In genomic region chr4:148805161-148805810, GRCm38 (mm10) we compare ENCODE assay signal across 8 mouse cellular contexts. TPM values are rescaled to one million over a fixed set of nuclear protein-coding genes. Genes with fewer than 3 reads are reported as not detected.
A peak's percentile ranks its signal among the peaks of the same experiment; 100 is the strongest.
DNase-seq lines count a peak whose midpoint lies in the region; ATAC-seq and TF ChIP-seq lines count a peak whose summit lies in the region.

No protein-coding gene starts in this region.

- H3K9ac ChIP-seq in forebrain, embryonic 12.5 days: peak overlapping the region; percentile 72
- H3K9ac ChIP-seq in hindbrain, embryonic 14.5 days: peak overlapping the region; percentile 35
- H3K9ac ChIP-seq in liver, embryonic 15.5 days: no peak overlapping the region

- 0 out of 2 replicates have a peak, but pooled peaks have one; percentile 5 for ATAC-seq in forebrain, embryonic 12.5 days (ENCODE audit: low FRiP score)
- ATAC-seq in hindbrain, embryonic 14.5 days (ENCODE audit: low FRiP score): 0 out of 2 replicates have a peak, but pooled peaks have one; percentile 4
- ATAC-seq in liver, embryonic 15.5 days (ENCODE audit: insufficient read depth): no peak

- H3K27ac ChIP-seq in left cerebral cortex, adult 2 months: no peak overlapping the region
- no peak overlapping the region for H3K27ac ChIP-seq in forebrain, embryonic 12.5 days
- no peak overlapping the region for H3K27ac ChIP-seq in hindbrain, embryonic 14.5 days
- no peak overlapping the region for H3K27ac ChIP-seq in liver, embryonic 15.5 days (replicated peaks)
- peak overlapping the region; percentile 86 for H3K27ac ChIP-seq in small intestine, adult 2 months (ENCODE audit: insufficient read depth, low read depth, low read length)

- no peak for DNase-seq in left cerebral cortex, adult 2 months (ENCODE audit: extremely low spot score in 1 of 2, low spot score in 2 of 2)
- DNase-seq in left cerebral cortex, postnatal 36 days (ENCODE audit: low spot score in 2 of 2): no peak
- DNase-seq in hindbrain, embryonic 14.5 days (ENCODE audit: low spot score): no peak
- DNase-seq in left cerebral cortex, adult 18-20 months (ENCODE audit: low spot score in 2 of 2): no peak
- no peak for DNase-seq in right cerebral cortex, postnatal 36 days (ENCODE audit: low spot score in 2 of 2)

- peak overlapping the region; percentile 100 for H3K4me2 ChIP-seq in forebrain, embryonic 12.5 days
- peak overlapping the region; percentile 78 for H3K4me2 ChIP-seq in hindbrain, embryonic 14.5 days (replicated peaks)
- peak overlapping the region; percentile 71 for H3K4me2 ChIP-seq in liver, embryonic 15.5 days

- H3K27me3 ChIP-seq in forebrain, embryonic 12.5 days: peaks cover 80% of the 10 kb centered on the region
- peaks cover 72% of the 10 kb centered on the region for H3K27me3 ChIP-seq in hindbrain, embryonic 14.5 days (ENCODE audit: control insufficient read depth, insufficient read depth, low read length)
- H3K27me3 ChIP-seq in liver, embryonic 15.5 days: peaks cover 99% of the 10 kb centered on the region
- peaks cover 2% of the 10 kb centered on the region; the same call in 1 of the 2 replicates for H3K27me3 ChIP-seq in small intestine, adult 2 months (ENCODE audit: control insufficient read depth, insufficient read depth, low read length)

- peaks cover 60% of the 10 kb centered on the region for H3K4me1 ChIP-seq in forebrain, embryonic 12.5 days
- H3K4me1 ChIP-seq in hindbrain, embryonic 14.5 days (replicated peaks; ENCODE audit: control insufficient read depth, insufficient read depth, low read length): peaks cover 15% of the 10 kb centered on the region
- peaks cover 18% of the 10 kb centered on the region for H3K4me1 ChIP-seq in liver, embryonic 15.5 days (replicated peaks)
- H3K4me1 ChIP-seq in small intestine, adult 2 months (ENCODE audit: control insufficient read depth, insufficient read depth, insufficient read length, low read length): peaks cover 3% of the 10 kb centered on the region

- no peak for TF ChIP-seq CTCF in left cerebral cortex, adult 2 months (IDR thresholded peaks at IDR 0.05)
- TF ChIP-seq CTCF in small intestine, adult 2 months (IDR thresholded peaks at IDR 0.05; ENCODE audit: extremely low read depth, insufficient read length, insufficient replicate concordance, low read depth, low read length): no peak

- no peak for TF ChIP-seq POLR2A in small intestine, adult 2 months (IDR thresholded peaks at IDR 0.05; ENCODE audit: low read depth, low read length)

- peak overlapping the region; percentile 60 for H3K4me3 ChIP-seq in left cerebral cortex, adult 2 months
- H3K4me3 ChIP-seq in forebrain, embryonic 12.5 days (replicated peaks): peak overlapping the region; percentile 54
- H3K4me3 ChIP-seq in hindbrain, embryonic 14.5 days (replicated peaks; ENCODE audit: low read length): peak overlapping the region; percentile 42
- peak overlapping the region; percentile 47 for H3K4me3 ChIP-seq in liver, embryonic 15.5 days (replicated peaks)
- peak overlapping the region; percentile 77 for H3K4me3 ChIP-seq in small intestine, adult 2 months (ENCODE audit: low read depth, low read length)

- no peaks in the 10 kb centered on the region for H3K36me3 ChIP-seq in forebrain, embryonic 12.5 days (replicated peaks)
- H3K36me3 ChIP-seq in hindbrain, embryonic 14.5 days (replicated peaks; ENCODE audit: control insufficient read depth, insufficient read depth): no peaks in the 10 kb centered on the region
- H3K36me3 ChIP-seq in liver, embryonic 15.5 days (replicated peaks): no peaks in the 10 kb centered on the region
- H3K36me3 ChIP-seq in small intestine, adult 2 months (ENCODE audit: control insufficient read depth, insufficient read depth, low read length): no peaks in the 10 kb centered on the region

- intact Hi-C loops in left cerebral cortex, adult 2 months (cut with DNase I): loop anchor here (2.0 kb wide), 2 partner anchors 62 to 96 kb away; no protein-coding TSS in a partner anchor
- intact Hi-C loops in left cerebral cortex, postnatal 36 days (cut with DNase I): no loop called here

- WGBS in forebrain, embryonic 12.5 days: 0% methylated on average over 42 of the region's 42 CpGs
- WGBS in hindbrain, embryonic 14.5 days: under 1% methylated on average over 42 of the region's 42 CpGs
- WGBS in liver, embryonic 15.5 days (ENCODE audit: insufficient replicate concordance): under 1% methylated on average over 42 of the region's 42 CpGs
- WGBS in small intestine, adult 2 months: 1% methylated on average over 42 of the region's 42 CpGs

- H3K9me3 ChIP-seq in forebrain, embryonic 12.5 days: no peaks in the 10 kb centered on the region
- no peaks in the 10 kb centered on the region for H3K9me3 ChIP-seq in hindbrain, embryonic 14.5 days (ENCODE audit: control insufficient read depth, low read length)
- no peaks in the 10 kb centered on the region for H3K9me3 ChIP-seq in liver, embryonic 15.5 days (replicated peaks)

RNA-seq across cellular contexts. Expression of gene Casz1, which starts 1.1 kb away (rescaled TPM):
- total RNA-seq in left cerebral cortex, adult 2 months (2021): 1 to 10 TPM; 1.0 to 1.5 TPM
- 1 to 10 TPM; 1.1 to 1.8 TPM for total RNA-seq in left cerebral cortex, postnatal 36 days (2021)
- 2.8 and 3.1 TPM in 2 replicates for polyA plus RNA-seq in forebrain, embryonic 12.5 days (2016; fragmentation: Nextera tagmentation; extraction: Ambion mirVana)
- polyA plus RNA-seq in hindbrain, embryonic 14.5 days (2014; fragmentation: Nextera tagmentation; extraction: Ambion mirVana): 6.6 and 7.1 TPM in 2 replicates
- polyA plus RNA-seq in liver, embryonic 15.5 days (2015; fragmentation: Nextera tagmentation; extraction: Ambion mirVana): 0.45 and 0.48 TPM in 2 replicates
- 46.4 and 120 TPM in 2 replicates for polyA plus RNA-seq in small intestine, adult 2 months (2012; rRNA removed)
- total RNA-seq in left cerebral cortex, adult 18-20 months (2021): 1 to 10 TPM; 1.2 to 1.4 TPM
